Mouse (Mus musculus) hindbrain, embryonic 12.5 days (tissue): ENCODE measurements around the gene Tm4sf20. TPM values are rescaled to one million over a fixed set of nuclear protein-coding genes. Genes with fewer than 3 reads are reported as not detected.

Experiments
- ATAC-seq: fragments of 200-750 bp; cut with Nextera tagmentation; 2 replicates; pipeline ENCODE4 v1.8.0; 2017; ENCODE audit warnings: moderate TSS enrichment; ENCODE audit not compliant: low FRiP score
- H3K27ac ChIP-seq: fragments of 300-500 bp; sonication (generic); 2 replicates; pipeline ENCODE4 v1.5.1; 2016; ENCODE audit warnings: mild to moderate bottlenecking
- H3K27me3 ChIP-seq: fragments of 300-500 bp; sonication (generic); 2 replicates; pipeline ENCODE4 v1.6.1; 2016; ENCODE audit warnings: mild to moderate bottlenecking
- H3K36me3 ChIP-seq: fragments of 300-500 bp; sonication (generic); 2 replicates; pipeline ENCODE4 v1.6.1; 2016; ENCODE audit warnings: mild to moderate bottlenecking
- H3K4me1 ChIP-seq: fragments of 300-500 bp; sonication (generic); 2 replicates; pipeline ENCODE4 v1.6.1; 2016
- H3K4me2 ChIP-seq: fragments of 300-500 bp; sonication (generic); replicated peaks from 2 replicates; pipeline ENCODE4 v1.6.1; 2016; ENCODE audit warnings: mild to moderate bottlenecking
- H3K4me3 ChIP-seq: fragments of 300-500 bp; sonication (generic); 2 replicates; pipeline ENCODE4 v1.5.1; 2016; ENCODE audit warnings: mild to moderate bottlenecking
- H3K9ac ChIP-seq: fragments of 300-500 bp; sonication (generic); 2 replicates; pipeline ENCODE4 v1.6.1; 2016; ENCODE audit warnings: mild to moderate bottlenecking, moderate library complexity
- H3K9me3 ChIP-seq: fragments of 300-500 bp; sonication (generic); replicated peaks from 2 replicates; pipeline ENCODE4 v1.6.1; 2016; ENCODE audit warnings: mild to moderate bottlenecking
- WGBS: fragments of 180-500 bp; shearing (Covaris S2); methylation state at CpG from one replicate; pipeline ENCODE4 v1.1.7; 2016; 5-methylcytosine and 5-hydroxymethylcytosine counted together
- polyA plus RNA-seq: library from polyadenylated mRNA; unstranded; fragments of >200 nt; fragmentation: Nextera tagmentation; extraction: Ambion mirVana; gene quantifications from 2 replicates; pipeline ENCODE4 v1.2.1, GENCODE M21; 2016

The Tm4sf20 gene
- polyA plus RNA-seq, 1 experiment from 2014 or later: not detected

DNA sequence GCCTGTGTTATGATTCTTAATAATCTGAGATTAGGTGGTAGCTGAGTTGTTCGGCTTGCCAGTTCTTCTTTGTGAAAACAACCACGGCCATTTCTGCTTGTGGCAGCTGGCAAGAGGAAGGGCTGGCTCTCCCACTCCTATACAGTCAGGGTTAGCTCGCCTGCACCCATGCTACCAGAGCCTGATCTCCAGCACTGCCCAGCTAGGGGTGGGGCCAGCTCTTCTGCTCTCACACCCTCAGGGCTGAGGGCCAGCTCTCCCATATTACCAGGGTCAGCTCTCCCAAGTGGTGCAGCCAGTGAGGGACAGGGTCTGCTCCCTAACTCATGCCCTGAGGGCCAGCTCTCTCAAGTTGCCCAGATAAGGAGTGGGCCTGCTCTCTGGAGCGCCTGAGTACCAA is 4.2 kb upstream of the Tm4sf20 start:
- Histone ChIP-seq H3K4me1 (no peaks in the 10 kb centered on the region), H3K4me3 (no peak overlapping the region), H3K9ac (no peak overlapping the region), H3K27me3 (no peaks in the 10 kb centered on the region), H3K27ac (no peak overlapping the region), H3K9me3 (no peaks in the 10 kb centered on the region), H3K4me2 (no peak overlapping the region), H3K36me3 (0 out of 2 replicates have a peak, but pooled peaks cover 4% of the 10 kb centered on the region)
- ATAC-seq: no peak
- 84% methylated on average over 4 of the region's 4 CpGs for WGBS

GRCm38 (mm10) chr1:82771022-82771586 is 2.8 kb upstream of the Tm4sf20 start, which contains the start of gene Gm47791:
Gene Gm47791, minus strand, starts transcription at chr1:82771243.
- no peak within 1 kb of the TSS for H3K27ac ChIP-seq
- no peaks in the 10 kb centered on the region for H3K9me3 ChIP-seq
- ATAC-seq: no peak
- no peak within 1 kb of the TSS for H3K9ac ChIP-seq
- H3K4me2 ChIP-seq: no peak within 1 kb of the TSS
- no peak within 1 kb of the TSS for H3K4me3 ChIP-seq
- H3K4me1 ChIP-seq: no peaks in the 10 kb centered on the region
- WGBS: 84% methylated on average over 12 of the region's 15 CpGs
- no peaks in the 10 kb centered on the region for H3K27me3 ChIP-seq
- 0 out of 2 replicates have a peak, but pooled peaks cover 4% of the 10 kb centered on the region for H3K36me3 ChIP-seq

DNA sequence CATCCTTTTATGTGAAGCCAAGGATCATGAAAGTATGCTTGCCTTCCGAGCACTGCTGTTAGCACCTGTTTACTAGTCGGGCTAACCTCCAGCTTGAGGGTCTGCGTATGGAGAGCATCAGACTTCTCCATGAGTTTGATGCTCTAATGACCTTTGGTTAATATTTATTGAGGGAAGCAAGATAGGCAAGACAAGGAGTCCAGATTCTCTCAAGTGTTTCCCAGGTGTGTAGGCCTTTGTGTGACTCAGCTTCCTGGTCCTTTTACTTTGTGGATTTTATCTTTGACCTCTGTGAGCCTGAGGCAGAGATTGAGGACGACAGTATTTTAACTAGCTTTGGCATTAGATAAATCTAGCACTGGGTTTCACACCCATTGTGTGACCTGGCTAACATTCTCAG is 1.6 kb downstream of the Tm4sf20 start:
- no peak overlapping the region for H3K9ac ChIP-seq
- no peaks in the 10 kb centered on the region for H3K27me3 ChIP-seq
- peaks cover 16% of the 10 kb centered on the region; the same call in 1 of the 2 replicates for H3K36me3 ChIP-seq
- ATAC-seq: no peak
- H3K27ac ChIP-seq: no peak overlapping the region
- H3K4me3 ChIP-seq: no peak overlapping the region
- H3K4me2 ChIP-seq: no peak overlapping the region
- no peaks in the 10 kb centered on the region for H3K9me3 ChIP-seq
- H3K4me1 ChIP-seq: no peaks in the 10 kb centered on the region
- WGBS: 81% methylated on average over 4 of the region's 4 CpGs

GRCm38 (mm10) chr1:82766227-82766626 is 2.0 kb downstream of the Tm4sf20 start:
- no peak overlapping the region for H3K9ac ChIP-seq
- no peaks in the 10 kb centered on the region for H3K4me1 ChIP-seq
- no peak overlapping the region for H3K27ac ChIP-seq
- no peaks in the 10 kb centered on the region for H3K9me3 ChIP-seq
- ATAC-seq: no peak
- H3K36me3 ChIP-seq: peaks cover 19% of the 10 kb centered on the region; the same call in 1 of the 2 replicates
- 78% methylated on average over 1 of the region's 1 CpGs for WGBS
- no peak overlapping the region for H3K4me3 ChIP-seq
- H3K4me2 ChIP-seq: no peak overlapping the region
- no peaks in the 10 kb centered on the region for H3K27me3 ChIP-seq

DNA sequence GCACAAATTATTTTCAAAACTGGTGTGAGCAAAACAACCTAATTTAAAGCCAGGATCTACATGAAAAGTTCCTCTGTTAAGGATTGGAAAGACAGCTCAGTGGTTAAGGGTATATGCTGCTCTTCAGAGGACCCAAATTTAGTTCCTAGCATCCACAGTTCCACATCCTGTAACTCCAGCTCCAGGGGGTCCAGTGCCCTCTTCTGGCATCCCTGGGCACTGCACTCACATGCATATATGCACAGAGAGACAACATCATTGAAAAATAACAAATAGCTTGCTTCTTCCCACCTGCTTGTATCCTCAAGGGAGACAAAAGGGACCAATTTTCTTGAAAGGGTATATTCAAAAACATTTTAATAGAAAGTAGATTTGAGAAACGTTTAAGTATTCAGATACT is 6.0 kb downstream of the Tm4sf20 start:
- no peak overlapping the region for H3K4me3 ChIP-seq
- H3K9ac ChIP-seq: no peak overlapping the region
- whole genome bisulfite sequencing: 81% methylated on average over 1 of the region's 1 CpGs
- no peak overlapping the region for H3K4me2 ChIP-seq
- H3K27me3 ChIP-seq: no peaks in the 10 kb centered on the region
- no peak overlapping the region for H3K27ac ChIP-seq
- no peaks in the 10 kb centered on the region for H3K4me1 ChIP-seq
- peaks cover 21% of the 10 kb centered on the region; the same call in 1 of the 2 replicates for H3K36me3 ChIP-seq
- no peaks in the 10 kb centered on the region for H3K9me3 ChIP-seq
- no peak for ATAC-seq

DNA sequence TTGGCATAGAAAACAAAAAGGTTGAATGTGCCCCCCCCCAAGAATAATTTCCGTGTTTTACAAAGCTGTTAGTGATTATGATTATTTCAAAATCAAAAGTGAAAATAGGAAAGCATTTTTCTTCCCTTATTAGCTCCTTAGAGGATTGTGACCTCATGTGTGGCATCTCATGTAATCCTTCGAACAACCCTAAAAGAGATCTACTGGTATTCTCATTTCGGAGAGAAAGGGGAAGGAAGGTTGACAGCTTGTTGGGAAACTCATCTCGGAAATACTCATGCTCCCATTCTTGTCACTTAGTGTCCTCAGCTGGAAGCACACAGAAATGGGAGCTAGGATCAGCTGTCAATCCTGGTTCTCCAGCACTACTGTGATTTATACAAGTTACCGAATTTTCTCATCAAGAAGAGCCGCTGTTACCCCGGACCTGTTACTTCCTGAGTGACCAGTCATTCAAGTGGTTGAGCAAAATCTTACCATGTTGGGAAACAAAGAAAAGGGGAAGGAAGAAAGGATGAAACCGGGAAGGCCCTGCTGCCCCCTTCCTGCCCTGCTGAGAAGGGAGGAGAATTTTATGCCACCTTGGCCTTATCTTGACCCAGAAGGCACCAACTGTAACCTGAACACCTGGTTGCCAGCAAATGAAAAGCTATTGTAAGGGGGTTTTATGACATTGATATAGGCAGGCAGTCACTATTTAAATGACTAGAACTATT is 6.6 kb downstream of the Tm4sf20 start:
- 92% methylated on average over 8 of the region's 8 CpGs for WGBS

DNA sequence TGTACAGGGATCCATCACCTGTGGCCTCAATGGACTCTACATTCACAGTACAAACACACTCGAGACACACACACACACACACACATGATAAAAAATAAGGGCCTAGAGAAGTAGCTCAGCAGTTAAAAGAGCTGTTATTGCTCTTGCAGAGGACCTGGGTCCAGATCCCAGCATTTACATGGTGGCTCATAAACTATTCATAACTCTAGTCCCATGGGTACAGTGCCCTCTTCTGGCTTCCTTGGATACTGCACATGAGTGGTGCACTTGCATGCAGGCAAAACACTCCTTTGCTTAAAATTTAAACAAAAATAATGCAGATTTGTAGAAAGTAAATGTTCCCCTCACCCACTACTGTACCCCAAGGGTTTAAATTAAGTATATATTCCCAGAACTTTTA is 8.7 kb downstream of the Tm4sf20 start:
- Histone ChIP-seq H3K4me1 (no peaks in the 10 kb centered on the region), H3K9me3 (no peaks in the 10 kb centered on the region), H3K4me2 (no peak overlapping the region), H3K27me3 (no peaks in the 10 kb centered on the region), H3K27ac (no peak overlapping the region), H3K36me3 (peaks cover 37% of the 10 kb centered on the region), H3K9ac (no peak overlapping the region), H3K4me3 (no peak overlapping the region)
- WGBS: 93% methylated on average over 1 of the region's 1 CpGs
- ATAC-seq: no peak

More for the DNA sequence above, 6.6 kb downstream of the Tm4sf20 start:
- H3K9me3 ChIP-seq: no peaks in the 10 kb centered on the region
- H3K36me3 ChIP-seq: peaks cover 21% of the 10 kb centered on the region; the same call in 1 of the 2 replicates
- H3K4me2 ChIP-seq: no peak overlapping the region
- H3K4me3 ChIP-seq: no peak overlapping the region
- no peaks in the 10 kb centered on the region for H3K4me1 ChIP-seq
- no peak overlapping the region for H3K27ac ChIP-seq
- ATAC-seq: no peak
- H3K9ac ChIP-seq: no peak overlapping the region
- no peaks in the 10 kb centered on the region for H3K27me3 ChIP-seq

- Histone ChIP-seq H3K36me3 (peaks cover 26% of the 10 kb centered on the region), H3K9me3 (no peaks in the 10 kb centered on the region)
Observed at GRCm38 (mm10) chr1:82747714-82748452, 20.4 kb downstream of the Tm4sf20 start.

GRCm38 (mm10) chr1:82746408-82746807 is 21.9 kb downstream of the Tm4sf20 start:
- Histone ChIP-seq H3K4me1 (no peaks in the 10 kb centered on the region), H3K4me3 (no peak overlapping the region), H3K27ac (no peak overlapping the region), H3K4me2 (no peak overlapping the region), H3K9ac (no peak overlapping the region), H3K9me3 (no peaks in the 10 kb centered on the region), H3K36me3 (peaks cover 27% of the 10 kb centered on the region), H3K27me3 (no peaks in the 10 kb centered on the region)
- no peak for ATAC-seq
- WGBS: 92% methylated on average over 4 of the region's 4 CpGs

More at GRCm38 (mm10) chr1:82747714-82748452, 20.4 kb downstream of the Tm4sf20 start:
- WGBS: 92% methylated on average over 2 of the region's 2 CpGs
- no peak overlapping the region for H3K27ac ChIP-seq
- no peak overlapping the region for H3K4me3 ChIP-seq
- H3K9ac ChIP-seq: no peak overlapping the region
- ATAC-seq: no peak
- no peaks in the 10 kb centered on the region for H3K4me1 ChIP-seq
- H3K4me2 ChIP-seq: no peak overlapping the region
- H3K27me3 ChIP-seq: no peaks in the 10 kb centered on the region

GRCm38 (mm10) chr1:82743962-82744361 is 24.3 kb downstream of the Tm4sf20 start:
- Histone ChIP-seq H3K9ac (no peak overlapping the region), H3K27me3 (no peaks in the 10 kb centered on the region), H3K4me3 (no peak overlapping the region), H3K4me2 (no peak overlapping the region), H3K4me1 (no peaks in the 10 kb centered on the region), H3K36me3 (peaks cover 20% of the 10 kb centered on the region), H3K27ac (no peak overlapping the region), H3K9me3 (no peaks in the 10 kb centered on the region)
- no peak for ATAC-seq
- 93% methylated on average over 3 of the region's 3 CpGs for WGBS

DNA sequence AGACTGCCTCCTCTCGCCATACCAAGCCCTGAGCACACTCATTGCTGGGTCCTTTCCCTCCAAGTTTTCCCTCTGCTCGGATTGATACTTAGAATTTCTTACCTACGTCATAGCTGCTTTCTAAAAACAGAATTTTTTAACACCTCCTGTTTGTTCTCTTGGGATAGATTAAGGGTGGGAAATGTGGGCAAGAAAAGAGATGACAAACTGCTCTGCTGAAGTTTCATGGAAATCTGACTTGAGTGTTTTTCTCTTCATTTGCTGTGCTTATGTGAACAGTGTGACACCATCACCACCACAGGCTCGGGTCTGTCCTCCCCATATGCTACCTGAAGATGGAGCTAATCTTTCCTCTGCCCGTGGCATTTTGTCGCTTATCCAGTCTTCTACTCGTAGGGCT is 26.7 kb downstream of the Tm4sf20 start:
- WGBS: 90% methylated on average over 7 of the region's 7 CpGs
- ATAC-seq: no peak
- peaks cover 21% of the 10 kb centered on the region for H3K36me3 ChIP-seq
- no peak overlapping the region for H3K4me2 ChIP-seq
- H3K4me3 ChIP-seq: no peak overlapping the region
- H3K27me3 ChIP-seq: no peaks in the 10 kb centered on the region
- no peak overlapping the region for H3K27ac ChIP-seq
- no peak overlapping the region for H3K9ac ChIP-seq
- no peaks in the 10 kb centered on the region for H3K4me1 ChIP-seq
- H3K9me3 ChIP-seq: no peaks in the 10 kb centered on the region

- Histone ChIP-seq H3K9ac (no peak overlapping the region), H3K36me3 (peaks cover 42% of the 10 kb centered on the region)
- 86% methylated on average over 1 of the region's 1 CpGs for WGBS
Observed at GRCm38 (mm10) chr1:82738066-82738465, 30.2 kb downstream of the Tm4sf20 start.

More at GRCm38 (mm10) chr1:82738066-82738465, 30.2 kb downstream of the Tm4sf20 start:
- no peaks in the 10 kb centered on the region for H3K4me1 ChIP-seq
- H3K27ac ChIP-seq: no peak overlapping the region
- H3K27me3 ChIP-seq: no peaks in the 10 kb centered on the region
- H3K9me3 ChIP-seq: no peaks in the 10 kb centered on the region
- no peak overlapping the region for H3K4me3 ChIP-seq
- H3K4me2 ChIP-seq: no peak overlapping the region
- ATAC-seq: no peak
